Mouse (Mus musculus): ENCODE measurements around the gene Tbc1d30.

DNA sequence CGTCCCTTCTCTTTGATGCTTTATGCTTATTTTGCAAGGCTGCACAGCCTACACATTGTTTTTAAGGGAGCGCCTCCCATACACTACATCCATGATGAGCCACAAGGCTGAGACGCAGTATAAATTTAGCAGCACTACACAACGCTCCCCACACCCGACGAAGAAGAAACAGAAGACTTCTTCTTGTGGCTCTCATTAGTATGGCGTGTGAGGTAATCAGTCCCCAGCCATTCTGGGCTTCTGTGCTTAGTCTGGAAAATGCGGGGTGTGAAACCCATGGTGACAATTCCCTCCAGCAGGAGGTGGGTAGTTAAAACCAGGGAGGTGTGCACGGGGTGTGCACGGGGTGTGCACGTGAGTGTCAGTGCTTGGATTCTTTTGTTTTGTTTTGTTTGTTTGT, 70.1 kb downstream of the Tbc1d30 start:
- TF ChIP-seq CTCF (IDR thresholded peaks at IDR 0.05; ENCODE audit: low read depth, low read length) (no peak), POLR2A (IDR thresholded peaks at IDR 0.05; ENCODE audit: borderline replicate concordance, low read depth, low read length) (no peak)
